Mouse (Mus musculus): ENCODE measurements at regions not wholly inside any gene's neighbourhood (a gene's known extent, or its start where the extent isn't known, plus 50 kb on each side); places are given as distances from the start of the nearest gene placed in this dataset.

DNA sequence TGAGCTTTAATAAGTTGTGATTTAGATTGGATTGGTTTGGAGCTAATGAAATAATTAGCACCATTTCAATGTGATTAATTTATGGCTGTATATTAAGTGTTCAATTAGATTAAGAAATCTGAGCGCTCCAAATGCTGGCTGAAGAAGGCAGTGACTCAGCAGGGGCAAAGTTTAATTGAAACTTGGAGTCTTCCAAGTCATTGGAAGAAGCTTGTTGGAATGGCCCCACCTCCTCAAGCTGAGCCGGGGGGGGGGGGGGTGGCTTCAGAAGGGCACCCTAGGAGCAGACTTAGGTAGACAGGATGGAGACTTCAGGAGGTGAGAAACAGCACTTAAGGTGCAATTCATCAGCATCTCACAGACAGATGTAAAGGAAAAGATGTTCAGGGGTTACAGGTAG lies 151.0 kb upstream of the Cdh6 start:
- TF ChIP-seq CTCF (IDR thresholded peaks at IDR 0.05; ENCODE audit: insufficient read depth, low read depth, low read length) = no peak
- TF ChIP-seq POLR2A (IDR thresholded peaks at IDR 0.05; ENCODE audit: insufficient read depth, low read depth, low read length) = no peak

Measured in olfactory bulb, adult 2 months (tissue).